Mouse (Mus musculus) limb, embryonic 12.5 days (tissue): Measurements from ENCODE around the gene Thada. TPM values are rescaled to one million over a fixed set of nuclear protein-coding genes. Genes with fewer than 3 reads are reported as not detected.

Experiments used
- ATAC-seq: fragments of 200-750 bp; cut with Nextera tagmentation; 2 replicates; pipeline ENCODE4 v1.8.0; 2017; ENCODE audit warnings: low read depth, moderate TSS enrichment; ENCODE audit not compliant: insufficient number of reproducible peaks, insufficient read depth, low FRiP score, low TSS enrichment
- H3K27ac ChIP-seq: fragments of 300-500 bp; sonication (generic); 2 replicates; pipeline ENCODE4 v1.5.1; 2016; ENCODE audit warnings: mild to moderate bottlenecking, moderate library complexity
- H3K27me3 ChIP-seq: fragments of 300-500 bp; sonication (generic); 2 replicates; pipeline ENCODE4 v1.6.1; 2016; ENCODE audit warnings: mild to moderate bottlenecking, moderate library complexity
- H3K36me3 ChIP-seq: fragments of 300-500 bp; sonication (generic); 2 replicates; pipeline ENCODE4 v1.6.1; 2016; ENCODE audit warnings: mild to moderate bottlenecking, moderate library complexity
- H3K4me1 ChIP-seq: fragments of 300-500 bp; sonication (generic); replicated peaks from 2 replicates; pipeline ENCODE4 v1.6.1; 2016
- H3K4me2 ChIP-seq: fragments of 300-500 bp; sonication (generic); 2 replicates; pipeline ENCODE4 v1.6.1; 2016; ENCODE audit warnings: mild to moderate bottlenecking, moderate library complexity
- H3K4me3 ChIP-seq: fragments of 300-500 bp; sonication (generic); replicated peaks from 2 replicates; pipeline ENCODE4 v1.5.1; 2016; ENCODE audit warnings: mild to moderate bottlenecking
- H3K9ac ChIP-seq: fragments of 300-500 bp; sonication (generic); replicated peaks from 2 replicates; pipeline ENCODE4 v1.6.1; 2016; ENCODE audit warnings: mild to moderate bottlenecking, moderate library complexity
- H3K9me3 ChIP-seq: fragments of 300-500 bp; sonication (generic); 2 replicates; pipeline ENCODE4 v1.6.1; 2016; ENCODE audit warnings: mild to moderate bottlenecking, moderate library complexity
- WGBS: fragments of 180-500 bp; shearing (Covaris S2); methylation state at CpG from one replicate; pipeline ENCODE4 v1.1.7; 2016; 5-methylcytosine and 5-hydroxymethylcytosine counted together
- polyA plus RNA-seq: library from polyadenylated mRNA; unstranded; fragments of >200 nt; fragmentation: Nextera tagmentation; extraction: Ambion mirVana; gene quantifications from 2 replicates; pipeline ENCODE4 v1.2.1, GENCODE M21; 2016

Thada gene
- polyA plus RNA-seq, 1 experiment from 2014 or later, result 15.3 TPM

DNA sequence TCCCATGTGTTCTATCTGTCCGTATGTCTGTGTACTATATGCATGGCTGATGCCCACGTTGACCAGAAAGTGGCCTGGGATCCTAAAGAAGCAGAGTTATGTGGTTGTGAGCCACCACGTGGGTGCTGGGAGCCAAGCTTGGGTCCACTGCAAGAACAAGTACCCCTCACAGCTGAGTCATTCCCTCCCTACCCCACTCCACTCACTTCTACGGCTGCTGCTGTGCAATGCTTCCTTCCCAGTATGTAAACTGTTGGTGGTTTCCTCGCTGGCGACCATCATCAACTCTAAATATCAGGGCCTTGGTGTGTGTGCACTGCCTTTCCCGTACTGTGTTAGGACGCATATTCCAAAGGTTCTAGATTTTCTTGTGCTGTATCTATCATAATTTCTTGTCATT lies 108.2 kb downstream of the Thada start:
- Histone ChIP-seq H3K27me3 (no peaks in the 10 kb centered on the region), H3K9me3 (no peaks in the 10 kb centered on the region), H3K27ac (0 out of 2 replicates have a peak overlapping the region, but pooled peaks have one; percentile 45), H3K9ac (no peak overlapping the region), H3K4me2 (no peak overlapping the region), H3K4me3 (no peak overlapping the region), H3K4me1 (peaks cover 18% of the 10 kb centered on the region), H3K36me3 (peaks cover 26% of the 10 kb centered on the region; the same call in 1 of the 2 replicates)
- ATAC-seq, result no peak
- 90% methylated on average over 8 of the region's 8 CpGs for WGBS

DNA sequence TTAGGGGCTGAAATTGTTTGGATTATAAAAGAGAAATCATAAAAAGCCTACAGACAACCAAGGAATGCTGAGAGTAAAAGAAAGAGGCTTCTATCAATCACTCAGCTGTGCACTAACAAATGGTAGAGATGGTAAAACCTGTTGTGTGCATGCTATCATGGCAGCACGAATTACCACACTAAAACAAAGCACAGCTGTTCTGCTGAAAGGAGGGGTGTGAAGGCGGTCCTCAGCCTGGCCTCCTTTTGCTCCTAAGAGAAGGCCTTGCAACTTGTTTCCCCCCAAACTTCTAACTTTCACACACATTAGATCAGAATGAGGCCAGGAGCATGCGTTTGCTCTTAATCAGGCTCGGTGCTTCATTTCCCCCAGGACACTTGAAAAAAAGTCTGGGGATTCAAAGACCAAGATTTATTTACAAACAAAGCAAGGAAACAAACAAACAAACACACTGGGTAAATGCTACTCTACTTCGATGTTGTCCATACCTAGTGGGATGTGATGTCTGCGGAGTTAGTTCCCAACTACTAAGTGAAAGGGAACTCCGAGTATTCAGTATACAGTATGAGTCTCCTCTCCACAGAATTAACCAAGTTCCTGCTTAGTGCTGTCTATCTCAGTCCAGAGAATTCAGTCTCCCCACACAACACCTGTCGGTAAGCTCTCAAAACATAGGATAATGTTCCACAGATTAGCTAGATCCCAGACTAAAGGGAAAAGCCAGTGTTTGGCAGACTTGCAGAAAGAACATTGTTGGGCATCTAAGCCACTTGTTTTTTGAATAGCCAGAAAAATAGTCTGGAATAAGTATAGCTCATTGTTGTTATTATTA lies 109.7 kb downstream of the Thada start:
- no peak overlapping the region for H3K4me2 ChIP-seq
- H3K4me3 ChIP-seq, result no peak overlapping the region
- H3K9ac ChIP-seq, result no peak overlapping the region
- no peaks in the 10 kb centered on the region for H3K27me3 ChIP-seq
- 63% methylated on average over 8 of the region's 8 CpGs for WGBS
- H3K9me3 ChIP-seq, result no peaks in the 10 kb centered on the region
- peaks cover 15% of the 10 kb centered on the region; the same call in 1 of the 2 replicates for H3K4me1 ChIP-seq
- no peak overlapping the region for H3K27ac ChIP-seq
- peaks cover 21% of the 10 kb centered on the region; the same call in 1 of the 2 replicates for H3K36me3 ChIP-seq
- ATAC-seq, result no peak

GRCm38 (mm10) chr17:84355006-84355405 lies 111.0 kb downstream of the Thada start:
- H3K4me3 ChIP-seq, result no peak overlapping the region
- no peak overlapping the region for H3K27ac ChIP-seq
- no peak for ATAC-seq
- no peak overlapping the region for H3K9ac ChIP-seq
- peaks cover 20% of the 10 kb centered on the region; the same call in 1 of the 2 replicates for H3K4me1 ChIP-seq
- H3K4me2 ChIP-seq, result no peak overlapping the region
- H3K36me3 ChIP-seq, result peaks cover 21% of the 10 kb centered on the region; the same call in 1 of the 2 replicates
- no peaks in the 10 kb centered on the region for H3K9me3 ChIP-seq
- no peaks in the 10 kb centered on the region for H3K27me3 ChIP-seq
- 93% methylated on average over 3 of the region's 3 CpGs for WGBS

- ATAC-seq, result no peak
- no peaks in the 10 kb centered on the region for H3K9me3 ChIP-seq
- H3K4me1 ChIP-seq, result peaks cover 20% of the 10 kb centered on the region; the same call in 1 of the 2 replicates
- no peak overlapping the region for H3K4me3 ChIP-seq
- H3K4me2 ChIP-seq, result no peak overlapping the region
- H3K27ac ChIP-seq, result no peak overlapping the region
- 91% methylated on average over 5 of the region's 5 CpGs for WGBS
- no peak overlapping the region for H3K9ac ChIP-seq
- no peaks in the 10 kb centered on the region for H3K27me3 ChIP-seq
- H3K36me3 ChIP-seq, result peaks cover 19% of the 10 kb centered on the region
Observed at GRCm38 (mm10) chr17:84353902-84354311, 112.1 kb downstream of the Thada start.

GRCm38 (mm10) chr17:84353224-84353901 lies 112.6 kb downstream of the Thada start:
- H3K36me3 ChIP-seq, result peaks cover 17% of the 10 kb centered on the region
- WGBS, result 84% methylated on average over 3 of the region's 3 CpGs
- no peaks in the 10 kb centered on the region for H3K27me3 ChIP-seq
- no peak overlapping the region for H3K4me3 ChIP-seq
- no peak overlapping the region for H3K4me2 ChIP-seq
- H3K4me1 ChIP-seq, result peaks cover 20% of the 10 kb centered on the region; the same call in 1 of the 2 replicates
- no peak overlapping the region for H3K9ac ChIP-seq
- no peaks in the 10 kb centered on the region for H3K9me3 ChIP-seq
- no peak for ATAC-seq
- H3K27ac ChIP-seq, result no peak overlapping the region

- no peak overlapping the region for H3K9ac ChIP-seq
- ATAC-seq, result no peak
Observed at GRCm38 (mm10) chr17:84352790-84353154, 113.2 kb downstream of the Thada start.

DNA sequence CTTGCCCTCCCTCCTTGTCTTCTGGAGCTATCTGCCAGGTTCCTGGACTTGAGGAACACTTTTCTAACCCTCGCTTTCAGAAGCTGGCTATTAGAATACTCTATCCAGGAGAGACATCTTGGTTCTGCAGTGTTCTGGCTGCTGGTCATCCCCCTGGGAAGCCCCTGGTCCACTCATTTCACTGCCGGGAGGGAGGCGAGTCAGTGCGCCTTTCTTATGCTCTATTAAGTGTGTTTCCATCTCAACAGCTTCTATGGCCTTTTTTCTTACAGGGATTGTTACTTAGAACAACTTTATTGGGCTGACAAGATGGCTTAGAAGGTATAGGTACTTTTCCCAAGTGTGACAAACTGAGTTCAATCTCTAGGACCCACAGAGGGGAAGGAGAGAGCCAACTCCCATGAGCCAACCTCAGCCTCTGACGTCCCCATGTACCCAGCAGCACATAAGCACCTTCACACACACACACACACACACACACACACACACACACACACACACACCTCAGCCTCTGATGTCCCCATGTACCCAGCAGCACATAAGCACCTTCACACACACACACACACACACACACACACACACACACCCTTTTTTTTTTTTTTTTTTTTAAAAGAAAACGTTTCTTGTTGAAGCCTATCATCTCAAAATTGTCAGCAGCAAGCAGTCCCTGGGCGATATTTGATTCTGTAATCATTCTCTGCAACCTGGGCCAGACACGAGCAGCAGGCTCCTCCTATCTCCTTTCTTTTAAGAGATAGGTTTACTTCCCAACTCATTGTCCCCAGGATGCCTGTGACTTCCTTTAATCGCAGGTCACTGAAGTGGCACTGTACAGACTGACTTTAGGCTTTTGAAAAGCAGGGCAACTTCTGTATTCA lies 113.9 kb downstream of the Thada start:
- H3K9me3 ChIP-seq, result no peaks in the 10 kb centered on the region
- H3K4me3 ChIP-seq, result no peak overlapping the region
- no peak for ATAC-seq
- 75% methylated on average over 9 of the region's 9 CpGs for WGBS
- no peak overlapping the region for H3K27ac ChIP-seq
- no peak overlapping the region for H3K9ac ChIP-seq
- no peak overlapping the region for H3K4me2 ChIP-seq
- peaks cover 20% of the 10 kb centered on the region; the same call in 1 of the 2 replicates for H3K4me1 ChIP-seq
- no peaks in the 10 kb centered on the region for H3K27me3 ChIP-seq
- peaks cover 22% of the 10 kb centered on the region for H3K36me3 ChIP-seq

More at GRCm38 (mm10) chr17:84352790-84353154, 113.2 kb downstream of the Thada start:
- H3K27me3 ChIP-seq, result no peaks in the 10 kb centered on the region
- peaks cover 17% of the 10 kb centered on the region for H3K36me3 ChIP-seq
- peaks cover 20% of the 10 kb centered on the region; the same call in 1 of the 2 replicates for H3K4me1 ChIP-seq
- 75% methylated on average over 3 of the region's 3 CpGs for WGBS
- no peak overlapping the region for H3K27ac ChIP-seq
- H3K4me3 ChIP-seq, result no peak overlapping the region
- no peaks in the 10 kb centered on the region for H3K9me3 ChIP-seq
- no peak overlapping the region for H3K4me2 ChIP-seq

DNA sequence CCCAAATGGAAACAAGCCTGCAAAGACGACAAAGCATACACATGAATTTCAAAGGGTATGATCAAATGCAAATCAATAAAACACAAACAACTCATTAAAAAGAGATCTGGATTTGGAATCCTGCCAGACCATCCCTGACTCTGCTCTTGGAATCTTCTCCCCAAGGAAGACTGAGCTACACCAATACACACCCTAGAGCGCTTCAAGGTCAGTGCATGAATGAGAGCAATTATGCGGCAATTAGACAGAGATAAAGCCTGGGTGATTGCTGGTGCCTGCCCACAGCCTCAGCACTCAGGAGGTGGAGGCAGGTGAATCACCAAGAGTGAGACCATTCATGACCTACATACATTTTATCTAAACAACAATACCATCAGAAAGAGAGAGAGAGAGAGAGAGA lies 114.7 kb downstream of the Thada start:
- no peak for ATAC-seq
- Histone ChIP-seq H3K36me3 (peaks cover 29% of the 10 kb centered on the region), H3K4me1 (peaks cover 20% of the 10 kb centered on the region; the same call in 1 of the 2 replicates), H3K4me2 (no peak overlapping the region), H3K9ac (no peak overlapping the region), H3K4me3 (no peak overlapping the region), H3K27me3 (no peaks in the 10 kb centered on the region), H3K9me3 (no peaks in the 10 kb centered on the region), H3K27ac (no peak overlapping the region)
- WGBS, result 70% methylated on average over 3 of the region's 3 CpGs

DNA sequence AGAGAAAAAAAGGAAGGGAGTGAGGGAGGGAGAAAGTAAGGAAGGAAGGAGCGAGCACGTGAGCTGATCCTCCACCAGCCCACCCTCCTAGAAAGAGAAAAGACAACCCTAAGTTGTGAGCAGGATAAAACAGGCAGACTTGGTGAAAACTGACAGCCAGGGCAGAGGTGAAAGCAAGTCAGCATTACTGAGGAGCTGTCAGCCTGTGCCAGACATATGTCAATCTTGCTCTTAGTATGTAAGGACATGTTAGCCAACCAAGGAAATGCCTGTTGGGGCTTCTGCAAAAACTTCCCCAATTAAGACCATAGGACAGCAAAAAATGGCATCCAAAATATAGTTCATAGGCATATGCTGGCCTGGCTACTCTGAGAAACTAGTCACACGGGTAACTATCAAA lies 117.1 kb downstream of the Thada start:
- peaks cover 16% of the 10 kb centered on the region; the same call in 1 of the 2 replicates for H3K4me1 ChIP-seq
- no peak overlapping the region for H3K9ac ChIP-seq
- H3K36me3 ChIP-seq, result peaks cover 26% of the 10 kb centered on the region
- H3K4me3 ChIP-seq, result no peak overlapping the region
- 92% methylated on average over 3 of the region's 3 CpGs for WGBS
- H3K4me2 ChIP-seq, result no peak overlapping the region
- H3K27me3 ChIP-seq, result no peaks in the 10 kb centered on the region
- ATAC-seq, result no peak
- no peaks in the 10 kb centered on the region for H3K9me3 ChIP-seq
- no peak overlapping the region for H3K27ac ChIP-seq

GRCm38 (mm10) chr17:84342299-84342817 lies 123.6 kb downstream of the Thada start:
- Histone ChIP-seq H3K4me1 (no peaks in the 10 kb centered on the region), H3K9me3 (no peaks in the 10 kb centered on the region), H3K27me3 (no peaks in the 10 kb centered on the region), H3K36me3 (peaks cover 28% of the 10 kb centered on the region), H3K9ac (no peak overlapping the region), H3K4me2 (no peak overlapping the region), H3K27ac (no peak overlapping the region), H3K4me3 (no peak overlapping the region)
- 89% methylated on average over 6 of the region's 6 CpGs for WGBS
- ATAC-seq, result no peak
